Mouse (Mus musculus): Measurements from ENCODE around the gene Lrrc10b. TPM values are rescaled to one million over a fixed set of nuclear protein-coding genes. Genes with fewer than 3 reads are reported as not detected.

The Lrrc10b gene
- total and polyA plus RNA-seq, 3 experiments, result not detected

- Histone ChIP-seq H3K36me3 (ENCODE audit: control insufficient read depth in 1 of 2, insufficient read depth in 2 of 2, low read length in 2 of 2) (no peaks in the 10 kb centered on the region), H3K4me3 (ENCODE audit: control insufficient read depth in 1 of 2, insufficient read depth in 1 of 2, low read depth in 2 of 2, low read length in 2 of 2) (no peak overlapping the region), H3K27me3 (ENCODE audit: control insufficient read depth in 1 of 2, insufficient read depth in 2 of 2, low read length in 2 of 2) (peaks cover 0 to 2% of the 10 kb centered on the region in 2 experiments; a peak in 2 of 4 replicates), H3K9me3 (replicated peaks; ENCODE audit: insufficient read depth, low read length) (no peaks in the 10 kb centered on the region), H3K27ac (ENCODE audit: control insufficient read depth, low read depth, low read length) (no peak overlapping the region), H3K4me1 (ENCODE audit: control insufficient read depth in 1 of 2, insufficient read depth in 2 of 2, low read length in 2 of 2) (no peaks in the 10 kb centered on the region), H3K9ac (ENCODE audit: control insufficient read depth, low read depth, low read length, poor library complexity, severe bottlenecking) (no peak overlapping the region), H3K79me2 (ENCODE audit: control insufficient read depth, insufficient read depth, low read length, poor library complexity) (no peaks in the 10 kb centered on the region)
- TF ChIP-seq NRF1 (IDR thresholded peaks at IDR 0.05; ENCODE audit: insufficient read depth, low read depth, low read length, poor library complexity, severe bottlenecking) (no peak), JUND (IDR thresholded peaks at IDR 0.05; ENCODE audit: low read depth, low read length) (no peak), EP300 (IDR thresholded peaks at IDR 0.05; ENCODE audit: low read depth in 1 of 2, low read length in 2 of 2) (no peak), SIN3A (IDR thresholded peaks at IDR 0.05; ENCODE audit: low read length) (no peak), GABPA (IDR thresholded peaks at IDR 0.05; ENCODE audit: low read depth, low read length) (no peak), ETS1 (IDR thresholded peaks at IDR 0.05; ENCODE audit: low read depth, low read length) (no peak), USF2 (IDR thresholded peaks at IDR 0.05; ENCODE audit: borderline replicate concordance in 1 of 2, insufficient read depth in 1 of 2, low read depth in 1 of 2, low read length in 2 of 2) (no peak), HCFC1 (IDR thresholded peaks at IDR 0.05; ENCODE audit: low read depth, low read length) (no peak), MAZ (IDR thresholded peaks at IDR 0.05; ENCODE audit: low read depth, low read length) (no peak), MYC (IDR thresholded peaks at IDR 0.05; ENCODE audit: low read depth, low read length) (no peak)
- no peak for DNase-seq (ENCODE audit: low read depth, low spot score)
These were observed 22.3 kb upstream of the Lrrc10b start for GRCm38 (mm10) chr19:10479541-10479940.

- H3K27me3 ChIP-seq (ENCODE audit: control insufficient read depth in 1 of 2, insufficient read depth in 2 of 2, low read length in 2 of 2), result peaks cover 0 to 2% of the 10 kb centered on the region in 2 experiments; a peak in 1 of 4 replicates
- no peaks in the 10 kb centered on the region for H3K9me3 ChIP-seq (replicated peaks; ENCODE audit: insufficient read depth, low read length)
- no peaks in the 10 kb centered on the region for H3K4me1 ChIP-seq (ENCODE audit: control insufficient read depth in 1 of 2, insufficient read depth in 2 of 2, low read length in 2 of 2)
- no peak overlapping the region for H3K27ac ChIP-seq (ENCODE audit: control insufficient read depth, low read depth, low read length)
- no peaks in the 10 kb centered on the region for H3K36me3 ChIP-seq (ENCODE audit: control insufficient read depth in 1 of 2, insufficient read depth in 2 of 2, low read length in 2 of 2)
- DNase-seq (ENCODE audit: low read depth, low spot score), result no peak
- H3K4me3 ChIP-seq (ENCODE audit: control insufficient read depth in 1 of 2, insufficient read depth in 1 of 2, low read depth in 2 of 2, low read length in 2 of 2), result no peak overlapping the region
- TF ChIP-seq JUND (IDR thresholded peaks at IDR 0.05; ENCODE audit: low read depth, low read length) (no peak), TAL1 (IDR thresholded peaks at IDR 0.05; ENCODE audit: low read length) (no peak), ETS1 (IDR thresholded peaks at IDR 0.05; ENCODE audit: low read depth, low read length) (no peak), HCFC1 (IDR thresholded peaks at IDR 0.05; ENCODE audit: low read depth, low read length) (no peak), USF1 (IDR thresholded peaks at IDR 0.05; ENCODE audit: low read depth, low read length) (no peak), ZC3H11A (IDR thresholded peaks at IDR 0.05; ENCODE audit: low read depth, low read length) (no peak), MEF2A (IDR thresholded peaks at IDR 0.05; ENCODE audit: extremely low read depth, insufficient replicate concordance, low read depth, low read length, poor library complexity, severe bottlenecking) (no peak), UBTF (IDR thresholded peaks at IDR 0.05; ENCODE audit: borderline replicate concordance, insufficient read depth, low read depth, low read length) (no peak)
- H3K9ac ChIP-seq (ENCODE audit: control insufficient read depth, low read depth, low read length, poor library complexity, severe bottlenecking), result no peak overlapping the region
- H3K79me2 ChIP-seq (ENCODE audit: control insufficient read depth, insufficient read depth, low read length, poor library complexity), result no peaks in the 10 kb centered on the region
These were observed 16.5 kb upstream of the Lrrc10b start for GRCm38 (mm10) chr19:10473779-10474178.
